Mouse (Mus musculus) stomach, postnatal 0 days (tissue): ENCODE measurements around the gene Crtap. TPM values are rescaled to one million over a fixed set of nuclear protein-coding genes. Genes with fewer than 3 reads are reported as not detected.

Source experiments
- ATAC-seq: fragments of 200-750 bp; cut with Nextera tagmentation; 2 replicates; pipeline ENCODE4 v1.8.0; 2017; ENCODE audit not compliant: low FRiP score, low TSS enrichment
- DNase-seq: peaks from one replicate; pipeline ENCODE4 v3.0.0-alpha.2; 2016; ENCODE audit warnings: low spot score
- H3K27ac ChIP-seq: fragments of 300-500 bp; sonication (generic); replicated peaks from 2 replicates; pipeline ENCODE4 v1.5.1; 2014; ENCODE audit warnings: mild to moderate bottlenecking, control low read depth
- H3K27me3 ChIP-seq: fragments of 300-500 bp; sonication (generic); 2 replicates; pipeline ENCODE4 v1.6.1; 2014; ENCODE audit warnings: low read length; ENCODE audit not compliant: control insufficient read depth, insufficient read depth
- H3K36me3 ChIP-seq: fragments of 300-500 bp; sonication (generic); 2 replicates; pipeline ENCODE4 v1.6.1; 2014; ENCODE audit warnings: low read length, mixed read lengths; ENCODE audit not compliant: control insufficient read depth, insufficient read depth
- H3K4me1 ChIP-seq: fragments of 300-500 bp; sonication (generic); replicated peaks from 2 replicates; pipeline ENCODE4 v1.6.1; 2014; ENCODE audit warnings: antibody characterized with exemption; ENCODE audit not compliant: control insufficient read depth, insufficient read depth
- H3K4me2 ChIP-seq: fragments of 300-500 bp; sonication (generic); replicated peaks from 2 replicates; pipeline ENCODE4 v1.6.1; 2014; ENCODE audit warnings: low read depth, mild to moderate bottlenecking, control low read depth, moderate library complexity
- H3K4me3 ChIP-seq: fragments of 300-500 bp; sonication (generic); 2 replicates; pipeline ENCODE4 v1.5.1; 2014; ENCODE audit warnings: low read depth, low read length, control low read depth
- H3K9ac ChIP-seq: fragments of 300-500 bp; sonication (generic); 2 replicates; pipeline ENCODE4 v1.6.1; 2014; ENCODE audit warnings: mild to moderate bottlenecking, low read length, control low read depth, mixed read lengths
- H3K9me3 ChIP-seq: fragments of 300-500 bp; sonication (generic); 2 replicates; pipeline ENCODE4 v1.6.1; 2016; ENCODE audit warnings: low read length; ENCODE audit not compliant: control insufficient read depth
- CTCF ChIP-seq: IDR thresholded peaks from 2 replicates; pipeline ENCODE4 v1.5.1; 2016; ENCODE audit warnings: antibody characterized with exemption, low read depth, mild to moderate bottlenecking, moderate library complexity
- EP300 ChIP-seq: optimal IDR thresholded peaks from 2 replicates; pipeline ENCODE3; 2016; ENCODE audit warnings: antibody characterized with exemption
- WGBS: fragments of 180-500 bp; shearing (Covaris S2); extraction: QIAGEN DNeasy Blood & Tissue Kit; methylation state at CpG from one replicate; pipeline ENCODE4 v1.1.7; 2014; 5-methylcytosine and 5-hydroxymethylcytosine counted together
- polyA plus RNA-seq: library from polyadenylated mRNA; unstranded; fragments of >200 nt; fragmentation: Nextera tagmentation; extraction: Ambion mirVana; gene quantifications from 2 replicates; pipeline ENCODE4 v1.2.1, GENCODE M21; 2015

Crtap gene
- polyA plus RNA-seq, 1 experiment from 2014 or later = 85.5 TPM

DNA sequence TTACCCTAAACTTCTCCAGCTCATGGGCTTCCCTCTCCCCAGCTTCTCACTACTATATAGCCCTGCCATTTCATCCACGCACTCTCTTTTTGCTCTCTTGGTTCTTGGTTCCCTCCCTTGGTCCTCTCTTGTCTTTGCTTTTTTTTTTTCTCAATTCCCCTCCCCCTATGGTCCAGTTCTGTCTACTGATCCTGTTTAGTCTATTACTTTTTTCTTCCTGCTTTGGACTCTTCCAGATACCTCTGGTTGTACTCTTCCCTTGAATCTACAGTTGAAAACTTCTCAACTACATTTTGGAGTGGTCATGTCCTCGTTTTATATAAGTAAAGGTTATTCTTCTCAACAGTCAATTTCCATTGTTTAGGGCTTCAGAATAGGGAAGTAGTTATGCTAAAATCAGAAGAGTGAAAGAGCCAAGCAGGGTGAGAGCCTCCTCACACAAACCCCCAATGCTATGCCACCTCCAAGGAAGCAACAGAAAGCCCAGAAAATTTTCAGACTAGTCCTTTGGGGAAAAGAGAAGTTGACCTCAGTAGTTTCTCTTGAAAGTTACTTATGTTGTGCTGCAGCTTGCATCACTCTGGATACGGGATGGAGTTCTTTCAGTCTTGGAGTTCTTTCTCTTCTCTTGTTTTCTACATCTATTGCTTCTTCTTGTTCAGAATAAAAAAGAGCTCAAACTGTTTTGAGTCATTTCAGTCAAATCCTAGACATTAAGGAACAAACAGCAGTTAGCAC lies 64.3 kb downstream of the Crtap start:
- no peaks in the 10 kb centered on the region for H3K36me3 ChIP-seq
- H3K4me1 ChIP-seq = no peaks in the 10 kb centered on the region
- no peak overlapping the region for H3K4me2 ChIP-seq
- WGBS = 66% methylated on average over 3 of the region's 3 CpGs
- no peak overlapping the region for H3K4me3 ChIP-seq
- TF ChIP-seq EP300 = no peak
- no peak for TF ChIP-seq CTCF
- H3K27ac ChIP-seq = no peak overlapping the region
- DNase-seq = no peak
- no peaks in the 10 kb centered on the region for H3K9me3 ChIP-seq
- no peaks in the 10 kb centered on the region for H3K27me3 ChIP-seq
- H3K9ac ChIP-seq = no peak overlapping the region
- ATAC-seq = no peak

Other genes with a start within 250 kb of the Crtap start
- gene Bcl2a1c, start 60.5 kb downstream of the Crtap start, polyA plus RNA-seq = not detected in 2 replicates
- 27.1 and 28.2 TPM in 2 replicates for gene Glb1, start 10.4 kb upstream of the Crtap start, polyA plus RNA-seq
- 5.7 and 5.8 TPM in 2 replicates for gene Tmppe, start 10.4 kb upstream of the Crtap start, polyA plus RNA-seq
- not detected in 2 replicates for gene Ccr4, start 114.2 kb upstream of the Crtap start, polyA plus RNA-seq
- gene C130032M10Rik, start 125.0 kb upstream of the Crtap start, polyA plus RNA-seq = not detected in 2 replicates
- gene Trim71, start 173.7 kb upstream of the Crtap start, polyA plus RNA-seq = 0.47 and 0.51 TPM in 2 replicates
- gene Cnot10, start 249.5 kb upstream of the Crtap start, polyA plus RNA-seq = 24.4 and 26.4 TPM in 2 replicates